Mouse (Mus musculus) embryonic facial prominence, embryonic 11.5 days (tissue): ENCODE results near the gene Hyou1. TPM values are rescaled to one million over a fixed set of nuclear protein-coding genes. Genes with fewer than 3 reads are reported as not detected.
"Not testable (repeated sequence)": the region's sequence is repeated elsewhere in the genome, so short reads cannot be mapped to it uniquely, and the experiment has no call there.

Source experiments
- ATAC-seq: fragments of 200-750 bp; cut with Nextera tagmentation; replicated peaks from 2 replicates; pipeline ENCODE4 v1.8.0; 2017; ENCODE audit warnings: low read depth; ENCODE audit not compliant: insufficient number of reproducible peaks, low FRiP score, low TSS enrichment
- DNase-seq: peaks from one replicate; pipeline ENCODE4 v3.0.0-alpha.2; 2015; ENCODE audit warnings: low spot score
- H3K27ac ChIP-seq: fragments of 300-500 bp; sonication (generic); replicated peaks from 2 replicates; pipeline ENCODE4 v1.5.1; 2014; ENCODE audit warnings: mild to moderate bottlenecking, low read depth, low read length, control low read depth
- H3K27me3 ChIP-seq: fragments of 300-500 bp; sonication (generic); 2 replicates; pipeline ENCODE4 v1.6.1; 2014; ENCODE audit warnings: mild to moderate bottlenecking, low read length, moderate library complexity, mixed read lengths; ENCODE audit not compliant: control insufficient read depth, insufficient read depth
- H3K36me3 ChIP-seq: fragments of 300-500 bp; sonication (generic); replicated peaks from 2 replicates; pipeline ENCODE4 v1.6.1; 2014; ENCODE audit warnings: low read depth, mild to moderate bottlenecking, low read length, moderate library complexity, mixed read lengths; ENCODE audit not compliant: control insufficient read depth, insufficient read depth
- H3K4me1 ChIP-seq: fragments of 300-500 bp; sonication (generic); 2 replicates; pipeline ENCODE4 v1.6.1; 2014; ENCODE audit warnings: low read length, mixed read lengths; ENCODE audit not compliant: control insufficient read depth, insufficient read depth
- H3K4me2 ChIP-seq: fragments of 300-500 bp; sonication (generic); 2 replicates; pipeline ENCODE4 v1.6.1; 2014; ENCODE audit warnings: low read depth, mild to moderate bottlenecking, control low read depth, low read length, moderate library complexity
- H3K4me3 ChIP-seq: fragments of 300-500 bp; sonication (generic); 2 replicates; pipeline ENCODE4 v1.5.1; 2014; ENCODE audit warnings: low read depth, low read length, control low read depth
- H3K9ac ChIP-seq: fragments of 300-500 bp; sonication (generic); replicated peaks from 2 replicates; pipeline ENCODE4 v1.6.1; 2014; ENCODE audit warnings: mild to moderate bottlenecking, control low read depth, low read length
- H3K9me3 ChIP-seq: fragments of 300-500 bp; sonication (generic); replicated peaks from 2 replicates; pipeline ENCODE4 v1.6.1; 2016; ENCODE audit warnings: mild to moderate bottlenecking, low read length, inconsistent platforms, mixed read lengths; ENCODE audit not compliant: control insufficient read depth
- WGBS: fragments of 180-500 bp; shearing (Covaris S2); extraction: QIAGEN DNeasy Blood & Tissue Kit; methylation state at CpG from one replicate; pipeline ENCODE4 v1.1.7; 2014; 5-methylcytosine and 5-hydroxymethylcytosine counted together
- polyA plus RNA-seq: library from polyadenylated mRNA; unstranded; fragments of >200 nt; fragmentation: Nextera tagmentation; extraction: Ambion mirVana; gene quantifications from 2 replicates; pipeline ENCODE4 v1.2.1, GENCODE M21; 2014

Hyou1 gene
- polyA plus RNA-seq, 1 experiment from 2014 or later: 29.2 TPM

DNA sequence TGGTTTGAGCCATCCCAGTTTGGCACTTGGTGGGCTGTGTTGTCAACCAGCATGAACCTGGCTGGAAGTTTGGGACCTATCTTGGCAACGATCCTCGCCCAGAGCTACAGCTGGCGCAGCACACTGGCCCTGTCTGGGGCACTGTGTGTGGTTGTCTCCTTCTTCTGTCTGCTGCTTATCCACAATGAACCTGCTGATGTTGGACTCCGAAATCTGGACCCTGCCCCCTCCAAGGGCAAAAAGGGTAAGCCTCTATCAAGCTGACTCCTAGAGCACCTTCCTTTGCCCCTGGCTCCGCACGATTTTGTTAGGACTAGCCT is 20.5 kb downstream of the Hyou1 start:
- Histone ChIP-seq H3K9ac (no peak overlapping the region), H3K4me3 (no peak overlapping the region)

GRCm38 (mm10) chr9:44401081-44401480 is 21.8 kb downstream of the Hyou1 start:
- H3K9me3 ChIP-seq: no peaks in the 10 kb centered on the region
- 93% methylated on average over 4 of the region's 4 CpGs for WGBS
- H3K4me2 ChIP-seq: no peak overlapping the region
- H3K4me1 ChIP-seq: peaks cover 3% of the 10 kb centered on the region; the same call in 1 of the 2 replicates
- ATAC-seq (no peak), DNase-seq (no peak)
- H3K4me3 ChIP-seq: no peak overlapping the region
- H3K27ac ChIP-seq: no peak overlapping the region
- H3K27me3 ChIP-seq: no peaks in the 10 kb centered on the region
- H3K9ac ChIP-seq: no peak overlapping the region
- H3K36me3 ChIP-seq: peaks cover 2% of the 10 kb centered on the region; the same call in 1 of the 2 replicates

More for the DNA sequence above, 20.5 kb downstream of the Hyou1 start:
- H3K4me2 ChIP-seq: no peak overlapping the region
- H3K4me1 ChIP-seq: peaks cover 3% of the 10 kb centered on the region; the same call in 1 of the 2 replicates
- H3K36me3 ChIP-seq: peaks cover 2% of the 10 kb centered on the region; the same call in 1 of the 2 replicates
- no peak for ATAC-seq
- H3K9me3 ChIP-seq: no peaks in the 10 kb centered on the region
- no peak for DNase-seq
- no peaks in the 10 kb centered on the region for H3K27me3 ChIP-seq
- WGBS: 90% methylated on average over 6 of the region's 6 CpGs
- no peak overlapping the region for H3K27ac ChIP-seq

- Histone ChIP-seq H3K27me3 (no peaks in the 10 kb centered on the region), H3K4me1 (no peaks in the 10 kb centered on the region), H3K36me3 (peaks cover 8% of the 10 kb centered on the region; the same call in 1 of the 2 replicates), H3K4me3 (no peak overlapping the region), H3K27ac (no peak overlapping the region), H3K9me3 (no peaks in the 10 kb centered on the region), H3K9ac (no peak overlapping the region), H3K4me2 (no peak overlapping the region)
- 79% methylated on average over 3 of the region's 3 CpGs for WGBS
- ATAC-seq (no peak), DNase-seq (no peak)
These were observed 25.7 kb downstream of the Hyou1 start for GRCm38 (mm10) chr9:44405011-44405410.

- Histone ChIP-seq H3K36me3 (peaks cover 6% of the 10 kb centered on the region; the same call in 1 of the 2 replicates), H3K27me3 (no peaks in the 10 kb centered on the region), H3K4me1 (no peaks in the 10 kb centered on the region), H3K27ac (peak within 1 kb of the TSS; percentile 82), H3K4me3 (peak within 1 kb of the TSS; percentile 88), H3K9ac (peak within 1 kb of the TSS; percentile 89), H3K9me3 (no peaks in the 10 kb centered on the region), H3K4me2 (peak within 1 kb of the TSS; percentile 61)
- peak; percentile 98 for DNase-seq
- peak; percentile 94 for ATAC-seq
- WGBS: under 1% methylated on average over 51 of the region's 51 CpGs
These were observed 27.8 kb downstream of the Hyou1 start, which contains the start of the genes Rps25 and Trappc4 for GRCm38 (mm10) chr9:44406906-44407751. Rps25 (plus strand) TSS chr9:44407139. Trappc4 (minus strand) TSS chr9:44407600.

DNA sequence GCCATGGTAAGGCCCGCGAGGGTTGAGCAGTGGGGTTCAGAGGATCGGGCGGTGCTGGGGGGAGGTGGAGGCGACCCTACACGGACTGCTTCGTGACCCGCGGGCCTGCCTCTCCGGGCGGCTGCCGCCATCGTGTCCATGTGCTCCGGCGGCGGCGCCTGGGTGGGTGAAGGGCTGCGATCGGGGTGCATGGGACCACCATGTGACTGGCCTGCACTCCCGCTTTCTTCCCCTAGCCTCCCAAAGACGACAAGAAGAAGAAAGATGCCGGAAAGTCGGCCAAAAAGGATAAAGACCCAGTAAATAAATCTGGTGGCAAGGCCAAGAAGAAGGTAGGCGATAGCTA is 28.4 kb downstream of the Hyou1 start:
- Histone ChIP-seq H3K4me2 (peak overlapping the region; percentile 57), H3K9ac (peak overlapping the region; percentile 89), H3K36me3 (peaks cover 6% of the 10 kb centered on the region; the same call in 1 of the 2 replicates), H3K27ac (peak overlapping the region; percentile 82), H3K4me1 (no peaks in the 10 kb centered on the region), H3K9me3 (no peaks in the 10 kb centered on the region), H3K4me3 (peak overlapping the region; percentile 88), H3K27me3 (no peaks in the 10 kb centered on the region)
- under 1% methylated on average over 24 of the region's 24 CpGs for WGBS
- no peak for ATAC-seq
- DNase-seq: no peak

DNA sequence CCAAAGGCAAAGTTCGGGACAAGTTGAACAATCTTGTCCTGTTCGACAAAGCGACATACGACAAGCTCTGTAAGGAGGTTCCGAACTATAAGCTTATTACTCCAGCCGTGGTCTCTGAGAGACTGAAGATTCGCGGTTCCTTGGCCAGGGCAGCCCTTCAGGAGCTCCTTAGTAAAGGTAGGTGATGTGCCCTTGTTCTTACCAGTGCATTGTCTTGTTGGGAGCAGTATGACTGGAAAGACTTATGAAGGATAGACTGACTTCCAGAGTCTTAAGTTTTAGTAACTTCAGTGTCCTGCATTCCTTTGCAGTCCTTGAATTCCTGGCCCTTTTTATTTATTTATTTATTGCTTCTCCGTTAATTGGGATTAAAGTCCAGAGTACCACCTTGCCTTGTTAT is 29.4 kb downstream of the Hyou1 start:
- peak overlapping the region; percentile 57 for H3K4me2 ChIP-seq
- H3K9ac ChIP-seq, ATAC-seq, H3K4me1 ChIP-seq, H3K36me3 ChIP-seq, H3K27me3 ChIP-seq, DNase-seq, H3K9me3 ChIP-seq, H3K27ac ChIP-seq: not testable (repeated sequence)
- peak overlapping the region; percentile 88 for H3K4me3 ChIP-seq
- 80% methylated on average over 9 of the region's 9 CpGs for WGBS

GRCm38 (mm10) chr9:44410647-44411336 is 31.5 kb downstream of the Hyou1 start:
- WGBS: 88% methylated on average over 2 of the region's 2 CpGs
- H3K36me3 ChIP-seq: peaks cover 6% of the 10 kb centered on the region; the same call in 1 of the 2 replicates
- no peak for DNase-seq

More at GRCm38 (mm10) chr9:44410647-44411336, 31.5 kb downstream of the Hyou1 start:
- Histone ChIP-seq H3K27me3 (no peaks in the 10 kb centered on the region), H3K4me2 (no peak overlapping the region), H3K4me3 (no peak overlapping the region), H3K4me1 (no peaks in the 10 kb centered on the region), H3K9me3 (no peaks in the 10 kb centered on the region), H3K9ac (no peak overlapping the region), H3K27ac (no peak overlapping the region)
- ATAC-seq: no peak
